Mouse (Mus musculus) kidney, adult 2 months (tissue): ENCODE data around the gene Slc22a5. TPM values are rescaled to one million over a fixed set of nuclear protein-coding genes. Genes with fewer than 3 reads are reported as not detected.
"Not testable (repeated sequence)": the region's sequence is repeated elsewhere in the genome, so short reads cannot be mapped to it uniquely, and the experiment has no call there.

Source experiments
- DNase-seq: peaks from one replicate; pipeline ENCODE4 v3.0.0; 2021
- H3K27ac ChIP-seq: fragments of 200-500 bp; 2 replicates; pipeline ENCODE4 v1.5.1; 2012; ENCODE audit warnings: low read depth, low read length, control low read depth, inconsistent platforms; ENCODE audit not compliant: insufficient read depth
- H3K27me3 ChIP-seq: fragments of 200-500 bp; replicated peaks from 2 replicates; pipeline ENCODE4 v1.6.1; 2012; ENCODE audit warnings: mild to moderate bottlenecking, moderate library complexity, low read length, inconsistent platforms; ENCODE audit not compliant: control insufficient read depth, insufficient read depth
- H3K36me3 ChIP-seq: fragments of 200-500 bp; 2 replicates; pipeline ENCODE4 v1.6.1; 2012; ENCODE audit warnings: mild to moderate bottlenecking, moderate library complexity, low read length, inconsistent platforms; ENCODE audit not compliant: control insufficient read depth, insufficient read depth
- H3K4me1 ChIP-seq: fragments of 200-500 bp; 2 replicates; pipeline ENCODE4 v1.6.1; 2011; ENCODE audit warnings: low read length; ENCODE audit not compliant: control insufficient read depth, insufficient read depth
- H3K4me3 ChIP-seq: fragments of 200-500 bp; 2 replicates; pipeline ENCODE4 v1.5.1; 2011; ENCODE audit warnings: mild to moderate bottlenecking, low read depth, low read length, control low read depth; ENCODE audit not compliant: insufficient read depth
- CTCF ChIP-seq: fragments of 200-500 bp; conservative IDR thresholded peaks from 2 replicates; pipeline ENCODE4 v1.5.1; 2011; ENCODE audit warnings: low read depth, mild to moderate bottlenecking, control low read depth, low read length, moderate library complexity, mixed read lengths; ENCODE audit not compliant: insufficient read depth, insufficient read length
- POLR2A ChIP-seq: fragments of 200-500 bp; IDR thresholded peaks from one replicate; pipeline ENCODE4 v1.6.1; 2011; ENCODE audit warnings: low read depth, low read length, control low read depth
- WGBS: fragments of 180-500 bp; shearing (Covaris S2); methylation state at CpG from one replicate; pipeline ENCODE4 v1.1.7; 2018; 5-methylcytosine and 5-hydroxymethylcytosine counted together
- polyA plus RNA-seq: library from polyadenylated mRNA; depleted of rRNA; stranded (reverse); fragments of >200 nt; gene quantifications from 2 replicates; pipeline ENCODE4 v1.2.3, GENCODE M21; 2012

Gene Slc22a5
- polyA plus RNA-seq, 1 experiment = 188 TPM

DNA sequence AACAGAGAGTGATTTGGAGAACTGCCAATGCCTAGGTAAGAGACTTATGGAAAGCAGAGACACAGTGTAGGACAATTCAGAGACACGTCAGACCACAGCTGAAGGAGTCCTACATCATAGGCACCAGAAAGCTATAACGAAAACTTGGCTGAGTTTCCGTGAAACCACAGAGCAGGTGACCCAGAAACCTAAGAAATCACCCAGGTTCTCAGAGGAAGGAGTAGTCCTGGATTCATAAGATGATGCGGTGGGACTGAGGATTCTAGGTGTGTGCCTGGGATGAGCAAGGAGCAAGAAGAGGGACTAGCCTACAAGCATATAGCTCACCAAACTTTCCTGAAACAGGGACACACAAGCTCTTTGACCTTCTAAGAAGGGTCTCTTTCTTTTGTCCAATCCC, 3.2 kb downstream of the Slc22a5 start:
- peak overlapping the region; percentile 95 for H3K27ac ChIP-seq
- peaks cover 2% of the 10 kb centered on the region; the same call in 1 of the 2 replicates for H3K36me3 ChIP-seq
- TF ChIP-seq POLR2A = no peak
- no peak for TF ChIP-seq CTCF
- 44% methylated on average over 4 of the region's 4 CpGs for WGBS
- DNase-seq = peak; percentile 23
- no peaks in the 10 kb centered on the region for H3K27me3 ChIP-seq
- H3K4me1 ChIP-seq = peaks cover 19% of the 10 kb centered on the region; the same call in 1 of the 2 replicates
- H3K4me3 ChIP-seq = peak overlapping the region; percentile 51

DNA sequence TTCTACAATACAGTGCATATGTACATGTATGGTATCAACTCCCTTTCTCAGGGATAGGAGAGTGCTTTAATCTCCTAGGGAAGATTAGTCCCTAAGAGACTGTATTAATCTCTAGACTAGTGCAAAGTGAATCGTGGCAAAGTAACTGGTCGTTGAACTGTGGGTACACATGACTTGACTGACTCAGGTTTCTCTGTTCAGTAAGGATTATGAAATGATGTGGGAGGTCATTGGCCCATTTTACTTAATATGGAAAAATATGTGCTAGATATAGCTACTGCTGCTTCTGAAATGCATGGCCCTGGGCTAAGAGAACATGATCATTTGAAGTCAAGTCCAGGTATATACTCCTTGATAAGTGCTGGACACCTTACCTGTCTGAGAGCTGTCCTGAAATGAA, 8.2 kb downstream of the Slc22a5 start:
- Histone ChIP-seq H3K4me1 (peaks cover 11% of the 10 kb centered on the region; the same call in 1 of the 2 replicates), H3K36me3 (peaks cover 15% of the 10 kb centered on the region), H3K27ac (no peak overlapping the region), H3K4me3 (no peak overlapping the region), H3K27me3 (no peaks in the 10 kb centered on the region)
- no peak for DNase-seq
- 72% methylated on average over 2 of the region's 2 CpGs for WGBS
- TF ChIP-seq CTCF (no peak), POLR2A (no peak)

DNA sequence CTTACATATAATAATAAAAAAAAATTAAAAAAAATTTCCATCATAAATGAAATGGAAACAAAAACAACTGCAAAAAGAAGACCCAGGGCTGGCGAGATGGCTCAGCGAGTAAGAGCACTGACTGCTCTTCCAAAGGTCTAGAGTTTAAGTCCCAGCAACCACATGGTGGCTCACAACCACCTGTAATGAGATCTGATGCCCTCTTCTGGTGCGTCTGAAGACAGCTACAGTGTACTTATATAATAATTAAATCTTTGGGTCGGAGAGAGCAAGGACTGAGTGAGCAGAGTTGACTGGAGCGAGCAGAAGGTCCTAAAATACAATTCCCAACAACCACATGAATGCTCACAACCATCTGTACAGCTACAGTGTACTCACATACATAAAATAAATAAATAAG, 13.4 kb downstream of the Slc22a5 start:
- DNase-seq = not testable (repeated sequence)

DNA sequence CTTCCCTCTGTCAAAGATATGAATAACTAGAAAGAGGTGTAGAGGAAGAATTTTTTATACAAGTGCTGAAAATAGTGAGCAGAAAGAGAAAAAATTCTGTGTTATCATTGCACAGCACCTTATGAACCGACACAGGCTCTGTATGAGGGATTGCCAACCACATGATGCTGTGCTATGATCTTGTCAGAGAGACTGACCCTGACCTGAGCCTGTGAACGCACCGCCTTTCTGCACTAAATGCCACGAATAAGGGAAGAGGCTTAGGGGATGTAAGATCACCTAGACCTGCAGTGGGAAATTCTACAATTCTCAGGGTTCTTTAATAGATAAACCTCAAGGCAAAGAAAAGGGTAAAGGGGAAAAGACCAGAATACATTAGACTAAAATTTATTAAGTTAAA, 15.0 kb downstream of the Slc22a5 start:
- WGBS = 80% methylated on average over 4 of the region's 4 CpGs
- TF ChIP-seq CTCF (no peak), POLR2A (no peak)
- peaks cover 24% of the 10 kb centered on the region for H3K4me1 ChIP-seq
- no peak for DNase-seq
- no peak overlapping the region for H3K4me3 ChIP-seq
- no peaks in the 10 kb centered on the region for H3K27me3 ChIP-seq
- H3K36me3 ChIP-seq = peaks cover 20% of the 10 kb centered on the region
- H3K27ac ChIP-seq = no peak overlapping the region

More for the DNA sequence above, 13.4 kb downstream of the Slc22a5 start:
- Histone ChIP-seq H3K4me1 (peaks cover 13% of the 10 kb centered on the region; the same call in 1 of the 2 replicates), H3K36me3 (peaks cover 18% of the 10 kb centered on the region)
- 63% methylated on average over 5 of the region's 5 CpGs for WGBS
- not testable (repeated sequence) for H3K4me3 ChIP-seq, H3K27ac ChIP-seq, H3K27me3 ChIP-seq

DNA sequence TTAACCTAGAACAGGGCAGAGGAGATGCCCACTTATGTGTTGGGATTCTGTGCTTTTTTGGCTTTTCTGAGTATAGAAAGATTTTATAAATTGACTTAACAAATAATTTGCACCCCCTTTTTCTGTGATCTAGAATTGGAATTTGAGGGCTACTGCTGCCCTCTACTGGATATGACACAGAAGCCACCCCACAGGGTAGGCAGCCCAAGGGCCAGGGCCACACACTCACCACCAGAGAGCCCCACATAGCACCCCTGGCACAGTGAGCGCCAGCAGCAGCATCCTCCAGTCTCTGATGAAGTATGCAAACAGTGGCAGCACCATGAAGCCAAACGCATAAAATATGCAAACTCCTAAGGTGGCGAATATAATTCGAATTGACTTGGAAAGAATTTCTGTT, 16.8 kb downstream of the Slc22a5 start:
- WGBS = 41% methylated on average over 4 of the region's 4 CpGs
- TF ChIP-seq POLR2A = no peak
- peak; percentile 48 for TF ChIP-seq CTCF

DNA sequence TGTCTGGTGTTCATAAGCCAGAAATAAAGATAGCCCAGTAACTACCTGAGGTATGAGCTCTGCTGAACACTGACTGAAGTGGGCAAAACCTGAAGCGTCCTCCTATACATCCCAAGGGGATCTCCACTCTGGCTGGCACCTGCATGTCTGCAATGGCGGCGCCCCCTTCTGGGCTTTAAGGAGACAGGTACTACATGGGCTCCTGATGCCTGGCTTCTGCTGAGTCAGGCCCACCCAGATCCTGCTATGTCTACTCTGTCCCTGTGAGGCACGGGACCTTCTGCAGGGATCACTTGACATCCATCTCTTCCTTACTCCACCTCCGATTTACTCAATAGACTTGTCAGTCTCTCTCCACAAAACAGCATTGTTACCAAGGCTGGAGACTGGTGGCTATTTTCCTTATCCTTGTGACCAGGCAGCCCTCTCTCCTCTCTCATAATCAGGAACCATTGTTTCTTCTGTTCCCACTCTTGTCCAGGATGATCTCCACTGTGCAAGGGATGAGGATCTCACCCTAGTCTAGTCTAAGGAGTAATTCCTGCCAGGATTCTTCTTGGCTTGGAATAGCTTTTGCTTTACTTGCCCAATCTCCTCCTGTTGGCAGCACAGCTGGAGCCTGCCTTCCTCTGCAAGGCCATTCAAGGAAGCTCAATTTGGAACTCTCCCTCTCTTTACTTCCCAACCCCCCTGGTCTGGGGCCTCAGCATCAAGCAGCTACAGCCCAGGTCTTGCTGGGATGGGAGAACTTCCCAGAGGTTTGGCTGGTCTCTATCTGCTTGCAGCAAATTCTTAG, 17.4 kb downstream of the Slc22a5 start:
- H3K27me3 ChIP-seq, H3K4me3 ChIP-seq, DNase-seq, H3K27ac ChIP-seq: not testable (repeated sequence)
- WGBS = 71% methylated on average over 5 of the region's 5 CpGs
- H3K36me3 ChIP-seq = peaks cover 26% of the 10 kb centered on the region
- peaks cover 25% of the 10 kb centered on the region for H3K4me1 ChIP-seq

More for the DNA sequence above, 16.8 kb downstream of the Slc22a5 start:
- Histone ChIP-seq H3K4me3 (no peak overlapping the region), H3K4me1 (peaks cover 22% of the 10 kb centered on the region), H3K27me3 (no peaks in the 10 kb centered on the region), H3K27ac (no peak overlapping the region), H3K36me3 (peaks cover 25% of the 10 kb centered on the region)
- DNase-seq = peak; percentile 37

DNA sequence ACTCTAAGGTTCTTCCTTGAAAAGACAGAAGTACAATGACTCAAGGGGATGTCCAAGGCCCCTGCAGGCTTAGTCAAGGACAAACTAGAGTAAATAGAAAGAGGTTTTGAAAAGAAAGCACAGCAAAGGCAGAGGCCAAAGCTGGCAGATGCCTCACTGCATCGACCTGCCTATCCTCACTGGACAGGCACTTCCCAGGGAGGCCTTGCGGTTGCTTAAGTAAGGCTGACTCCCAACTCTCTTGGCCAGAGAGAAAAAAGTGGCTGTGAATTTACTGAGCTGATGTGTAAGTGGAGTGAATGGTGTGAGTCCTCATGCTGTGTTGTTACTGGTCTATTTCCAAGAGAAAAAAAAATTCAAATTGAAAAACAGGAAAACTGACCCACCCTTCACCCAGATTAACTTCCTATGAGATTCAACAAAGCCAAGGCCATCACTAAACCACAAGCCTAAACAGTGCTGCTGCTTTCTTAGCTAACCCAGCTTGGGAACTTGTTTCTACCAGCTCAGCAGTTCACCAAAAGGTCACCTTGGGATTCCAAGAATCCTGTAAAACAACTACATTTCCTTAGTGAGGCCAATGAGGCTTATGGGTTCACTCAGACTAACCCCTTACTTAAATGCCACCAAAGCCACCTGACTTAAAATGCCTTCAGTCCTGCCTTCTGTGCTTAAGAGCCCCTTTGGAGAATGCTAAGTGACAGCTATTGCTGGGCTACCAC, 19.5 kb downstream of the Slc22a5 start:
- Histone ChIP-seq H3K4me1 (peaks cover 24% of the 10 kb centered on the region), H3K36me3 (peaks cover 24% of the 10 kb centered on the region), H3K27ac (peak overlapping the region; percentile 80), H3K27me3 (no peaks in the 10 kb centered on the region), H3K4me3 (no peak overlapping the region)
- 75% methylated on average over 2 of the region's 2 CpGs for WGBS
- no peak for TF ChIP-seq POLR2A
- no peak for TF ChIP-seq CTCF
- DNase-seq = peak; percentile 79
